Mouse (Mus musculus) subcutaneous adipose tissue, adult 2 months (tissue): Measurements from ENCODE around the gene Gm9774. TPM values are rescaled to one million over a fixed set of nuclear protein-coding genes. Genes with fewer than 3 reads are reported as not detected.

Source experiments
- polyA plus RNA-seq: library from polyadenylated mRNA; depleted of rRNA; stranded (reverse); fragments of >200 nt; gene quantifications from 2 replicates; pipeline ENCODE4 v1.2.3, GENCODE M21; 2012; ENCODE audit warnings: low replicate concordance; rRNA removed

Gm9774 gene
- polyA plus RNA-seq, result 9.2 and 13.3 TPM in 2 replicates

DNA sequence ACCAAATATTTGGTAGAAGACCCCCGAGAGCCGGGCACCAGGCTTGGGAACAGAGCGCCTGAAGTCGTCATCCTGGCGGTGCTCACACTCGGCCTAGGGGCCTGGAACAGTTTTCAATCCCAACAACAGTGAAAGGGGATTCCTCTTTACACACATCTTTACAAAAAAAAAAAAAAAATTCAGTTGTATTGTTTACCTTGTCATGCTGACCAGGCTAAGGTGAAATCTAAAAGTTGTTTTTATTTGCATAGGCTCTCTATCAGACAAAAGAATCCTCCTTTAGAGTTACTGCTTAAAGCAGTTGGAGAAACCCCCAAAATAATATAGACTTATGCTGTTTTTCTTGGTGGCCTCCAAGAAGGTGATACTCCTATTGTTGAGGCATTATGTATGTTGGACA, at the start of gene Gm9774:
Gene Gm9774, minus strand, starts transcription at position 101 of the 400 bp plus-strand sequence.

DNA sequence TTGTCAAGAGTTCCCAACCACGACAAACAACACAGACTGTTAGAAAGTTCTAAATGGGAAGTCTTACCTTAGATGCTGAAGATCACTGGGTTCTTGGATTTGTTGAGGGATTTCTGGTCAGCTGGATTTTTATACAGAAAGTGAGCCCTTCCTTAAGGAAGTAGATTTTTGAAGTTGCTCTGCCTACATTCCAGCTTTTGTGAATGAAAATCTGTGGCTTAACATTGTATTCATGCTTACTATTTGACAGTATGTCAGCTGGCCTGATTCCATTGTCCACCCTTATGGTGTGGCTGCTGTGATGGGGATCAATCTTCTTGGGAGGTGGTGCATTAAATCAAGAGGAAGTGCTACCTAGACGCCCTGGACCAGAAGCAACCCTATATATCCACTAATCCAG, 29.4 kb upstream of the Gm9774 start, which contains the start of gene Sprr3:
Gene Sprr3, minus strand, starts transcription at position 101 of the 400 bp plus-strand sequence.

DNA sequence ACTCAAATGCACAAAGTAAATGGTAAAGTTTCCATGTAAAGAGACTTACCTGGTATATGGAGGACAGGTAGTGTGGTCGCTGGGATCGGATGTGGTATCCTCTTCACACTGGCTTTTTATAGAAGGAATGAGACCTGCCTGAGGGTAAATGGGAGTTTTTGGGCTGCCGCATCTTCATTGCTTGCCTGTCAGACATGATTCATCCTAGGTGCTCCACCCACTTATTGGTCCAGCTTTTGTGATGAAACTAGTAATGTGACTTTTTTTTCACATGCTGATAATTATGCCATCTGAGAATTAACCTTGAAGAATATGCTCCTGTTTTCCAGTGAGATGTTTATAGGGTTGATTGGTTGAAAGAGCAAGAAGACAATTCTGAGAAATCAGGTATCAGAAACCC, 9.5 kb upstream of the Gm9774 start, which contains the start of gene Sprr1b:
Gene Sprr1b, minus strand, starts transcription at position 101 of the 400 bp plus-strand sequence.

DNA sequence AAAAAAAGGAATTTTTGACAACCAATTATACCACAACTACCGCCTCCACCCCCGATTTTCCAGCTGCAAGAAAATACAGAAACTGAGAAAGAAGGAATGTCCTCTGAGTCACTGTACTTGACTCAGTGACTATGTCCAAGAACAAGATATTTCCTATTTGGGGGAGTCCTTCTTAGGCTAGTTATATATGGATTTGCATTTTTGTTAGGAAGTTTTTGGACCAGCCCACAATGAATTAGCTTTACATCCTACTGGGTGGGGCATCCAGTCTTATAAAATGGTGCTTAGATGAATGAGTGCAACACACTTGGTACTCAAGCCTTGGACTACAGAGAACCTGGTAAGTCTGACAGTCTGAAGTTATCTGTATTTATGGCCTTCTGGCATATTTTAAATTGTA, 3.1 kb upstream of the Gm9774 start, which contains the start of gene Sprr2k:
Gene Sprr2k, plus strand, starts transcription at position 301 of the 400 bp plus-strand sequence.

DNA sequence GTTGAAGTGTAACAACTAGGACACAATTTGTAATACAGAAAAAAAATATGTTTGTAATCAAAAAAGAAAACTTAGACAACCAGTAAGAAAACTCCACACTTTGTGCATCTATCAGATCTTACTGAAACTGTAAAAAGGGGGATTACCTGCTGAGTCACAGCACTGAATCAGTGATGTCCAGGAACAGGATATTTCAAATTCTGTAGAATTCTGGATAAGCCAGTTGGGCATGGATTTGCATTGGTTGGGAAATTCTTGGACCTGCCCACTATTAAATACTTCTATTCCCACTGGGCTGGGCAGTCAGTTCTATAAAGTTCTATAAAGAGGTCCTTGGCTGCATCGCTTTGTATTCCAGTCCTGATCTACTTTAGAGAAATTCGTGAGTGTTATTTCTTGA, 11.4 kb downstream of the Gm9774 start, which contains the start of gene Sprr2j-ps:
Gene Sprr2j-ps, plus strand, starts transcription at position 301 of the 400 bp plus-strand sequence.

DNA sequence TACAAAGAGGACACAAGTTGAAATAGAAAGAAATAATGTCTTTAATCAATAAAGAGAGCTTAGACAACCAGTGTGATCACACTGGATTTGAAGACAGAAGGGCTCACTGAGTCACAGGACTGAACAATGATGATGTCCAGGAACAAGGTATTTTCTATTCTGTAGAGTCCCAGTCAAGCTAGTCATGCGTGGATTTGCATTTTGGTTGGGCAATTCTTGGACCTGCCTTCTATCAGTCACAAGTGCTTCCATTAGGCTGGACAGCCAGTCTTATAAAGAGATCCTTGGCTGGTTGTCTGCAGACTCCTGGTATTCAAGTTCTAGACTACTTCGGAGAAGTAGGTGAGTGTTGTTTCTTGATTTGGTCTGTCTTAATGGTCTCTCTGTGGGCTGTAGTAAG, 21.5 kb downstream of the Gm9774 start, which contains the start of gene Sprr2i:
Gene Sprr2i, plus strand, starts transcription at position 301 of the 400 bp plus-strand sequence.

DNA sequence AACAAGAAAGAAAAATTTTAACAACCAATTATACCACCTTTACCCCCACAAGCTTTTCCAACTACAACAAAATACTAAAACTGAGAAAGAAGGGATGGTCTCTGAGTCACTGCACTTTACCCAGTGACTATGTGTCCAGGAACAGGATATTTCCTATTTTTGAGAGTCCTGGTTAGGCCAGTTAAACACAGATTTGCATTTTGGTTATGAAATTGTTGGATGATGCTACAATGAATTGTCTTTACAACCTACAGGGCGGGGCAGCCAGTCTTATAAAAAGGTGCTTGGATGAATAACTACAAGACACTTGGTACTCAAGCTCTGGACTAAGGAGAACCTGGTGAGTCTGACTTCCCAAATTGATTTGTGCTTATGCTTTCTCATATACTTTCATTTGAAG, 43.8 kb downstream of the Gm9774 start, which contains the start of gene Sprr2h:
Gene Sprr2h, plus strand, starts transcription at position 301 of the 400 bp plus-strand sequence.

Other genes starting within 250 kb of the Gm9774 start
- 0.62 TPM in 1 of 2 replicates, not detected in the other for gene Sprr2a1, start 213.6 kb downstream of the Gm9774 start, polyA plus RNA-seq
- gene Sprr2a2, start 213.5 kb downstream of the Gm9774 start, polyA plus RNA-seq, result 6.5 and 104 TPM in 2 replicates
- gene Sprr2a3, start 144.0 kb downstream of the Gm9774 start, polyA plus RNA-seq, result 0.27 and 7.1 TPM in 2 replicates
- 1.1 TPM in 1 of 2 replicates, not detected in the other for gene Sprr2b, start 112.8 kb downstream of the Gm9774 start, polyA plus RNA-seq
- gene Sprr2d, start 90.3 kb downstream of the Gm9774 start, polyA plus RNA-seq, result 0.63 TPM in 1 of 2 replicates, not detected in the other
- 0.60 TPM in 1 of 2 replicates, not detected in the other for gene Sprr2e, start 77.3 kb downstream of the Gm9774 start, polyA plus RNA-seq
- gene Sprr2f, start 64.2 kb downstream of the Gm9774 start, polyA plus RNA-seq, result 2.5 and 478 TPM in 2 replicates
- gene Sprr2h, start 43.7 kb downstream of the Gm9774 start, polyA plus RNA-seq, result not detected in 2 replicates
- gene Sprr2i, start 21.4 kb downstream of the Gm9774 start, polyA plus RNA-seq, result not detected in 2 replicates
- not detected in 2 replicates for gene Sprr2j-ps, start 11.3 kb downstream of the Gm9774 start, polyA plus RNA-seq
- gene Sprr2k, start 3.2 kb upstream of the Gm9774 start, polyA plus RNA-seq, result not detected in 2 replicates
- not detected in 2 replicates for gene Sprr1b, start 9.4 kb upstream of the Gm9774 start, polyA plus RNA-seq
- 0.09 TPM in 1 of 2 replicates, not detected in the other for gene Sprr3, start 29.3 kb upstream of the Gm9774 start, polyA plus RNA-seq
- 0.37 and 22.2 TPM in 2 replicates for gene Sprr1a, start 56.5 kb upstream of the Gm9774 start, polyA plus RNA-seq
- not detected in 2 replicates for gene Sprr4, start 71.1 kb upstream of the Gm9774 start, polyA plus RNA-seq
- gene 2310046K23Rik, start 105.1 kb upstream of the Gm9774 start, polyA plus RNA-seq, result not detected in 2 replicates
- 0.31 TPM in 1 of 2 replicates, not detected in the other for gene Ivl, start 144.3 kb upstream of the Gm9774 start, polyA plus RNA-seq
- gene Smcp, start 159.6 kb upstream of the Gm9774 start, polyA plus RNA-seq, result not detected in 2 replicates
- gene 2210017I01Rik, start 178.1 kb upstream of the Gm9774 start, polyA plus RNA-seq, result not detected in 2 replicates
- not detected in 2 replicates for gene Lce6a, start 192.2 kb upstream of the Gm9774 start, polyA plus RNA-seq
- gene Lce1a1, start 218.9 kb upstream of the Gm9774 start, polyA plus RNA-seq, result not detected in 2 replicates
- not detected in 2 replicates for gene Lce1b, start 227.5 kb upstream of the Gm9774 start, polyA plus RNA-seq
- not detected in 2 replicates for gene Lce1a2, start 240.9 kb upstream of the Gm9774 start, polyA plus RNA-seq
- gene Lce1c, start 249.8 kb upstream of the Gm9774 start, polyA plus RNA-seq, result not detected in 2 replicates